Mouse (Mus musculus) liver, adult 2 months (tissue): ENCODE results near the gene 4921539E11Rik. TPM values are rescaled to one million over a fixed set of nuclear protein-coding genes. Genes with fewer than 3 reads are reported as not detected.

Experiments
- DNase-seq: peaks from one replicate; pipeline ENCODE4 v3.0.0-alpha.2; 2011; ENCODE audit warnings: low read depth, low spot score; ENCODE audit errors: extremely low read depth
- H3K27ac ChIP-seq: fragments of 200-500 bp; replicated peaks from 2 replicates; pipeline ENCODE4 v1.5.1; 2012; ENCODE audit warnings: low read depth, mild to moderate bottlenecking, control low read depth, inconsistent platforms, low read length; ENCODE audit not compliant: insufficient read depth
- H3K27me3 ChIP-seq: fragments of 200-500 bp; 2 replicates; pipeline ENCODE4 v1.6.1; 2012; ENCODE audit warnings: mild to moderate bottlenecking, moderate library complexity, low read length, inconsistent platforms; ENCODE audit not compliant: control insufficient read depth, insufficient read depth
- H3K36me3 ChIP-seq: fragments of 200-500 bp; 2 replicates; pipeline ENCODE4 v1.6.1; 2012; ENCODE audit warnings: low read length, inconsistent platforms; ENCODE audit not compliant: control insufficient read depth, insufficient read depth
- H3K4me1 ChIP-seq: fragments of 200-500 bp; 2 replicates; pipeline ENCODE4 v1.6.1; 2011; ENCODE audit warnings: low read length; ENCODE audit not compliant: control insufficient read depth, insufficient read depth
- H3K4me3 ChIP-seq: fragments of 200-500 bp; 2 replicates; pipeline ENCODE4 v1.5.1; 2011; ENCODE audit warnings: low read depth, mild to moderate bottlenecking, control low read depth, low read length, moderate library complexity; ENCODE audit not compliant: insufficient read depth
- H3K79me2 ChIP-seq: fragments of 200-500 bp; 2 replicates; pipeline ENCODE4 v1.6.1; 2012; ENCODE audit warnings: inconsistent platforms, mild to moderate bottlenecking, low read length, moderate library complexity; ENCODE audit not compliant: control insufficient read depth, insufficient read depth
- H3K9ac ChIP-seq: fragments of 200-500 bp; 2 replicates; pipeline ENCODE4 v1.6.1; 2012; ENCODE audit warnings: low read depth, mild to moderate bottlenecking, control low read depth, inconsistent platforms, low read length
- CTCF ChIP-seq: fragments of 200-500 bp; IDR thresholded peaks from 2 replicates; pipeline ENCODE4 v1.5.1; 2011; ENCODE audit warnings: low read depth, low read length, control low read depth
- POLR2A ChIP-seq: fragments of 200-500 bp; IDR thresholded peaks from 2 replicates; pipeline ENCODE4 v1.6.1; 2011; ENCODE audit warnings: low read length, control low read depth; ENCODE audit not compliant: insufficient read depth; ENCODE audit errors: extremely low read depth
- WGBS: fragments of 180-500 bp; shearing (Covaris S2); methylation state at CpG from one replicate; pipeline ENCODE4 v1.1.7; 2018; 5-methylcytosine and 5-hydroxymethylcytosine counted together
- polyA plus RNA-seq: library from polyadenylated mRNA; depleted of rRNA; stranded (reverse); fragments of >200 nt; gene quantifications from 2 replicates; pipeline ENCODE4 v1.2.3, GENCODE M21; 2012
- total RNA-seq: library from RNA; depleted of rRNA; stranded (reverse); fragments of >200 nt; gene quantifications from 2 replicates; pipeline ENCODE4 v1.2.3, GENCODE M21; 2014

The 4921539E11Rik gene
- total and polyA plus RNA-seq, 2 experiments: not detected

DNA sequence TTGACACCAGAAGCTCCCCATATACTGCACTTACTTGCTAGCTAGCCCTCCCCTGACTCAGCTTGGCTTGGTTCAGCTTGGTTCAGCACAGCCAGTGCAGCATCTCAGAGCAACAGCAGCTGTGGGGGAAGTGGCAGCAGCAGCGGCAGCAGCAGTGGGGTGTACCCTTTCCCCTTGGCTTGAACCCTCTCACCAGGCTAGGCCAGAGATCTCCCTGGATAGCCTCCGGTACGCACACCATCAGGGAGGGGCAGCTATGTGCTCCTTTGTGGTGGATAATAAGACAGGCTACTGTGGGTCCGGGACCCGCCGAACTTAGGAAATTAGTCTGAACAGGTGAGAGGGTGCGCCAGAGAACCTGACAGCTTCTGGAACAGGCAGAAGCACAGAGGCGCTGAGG, 17.6 kb downstream of the 4921539E11Rik start:
- Histone ChIP-seq H3K27ac (no peak overlapping the region), H3K4me1 (no peaks in the 10 kb centered on the region), H3K27me3 (no peaks in the 10 kb centered on the region), H3K79me2 (no peaks in the 10 kb centered on the region), H3K9ac (no peak overlapping the region), H3K4me3 (no peak overlapping the region), H3K36me3 (no peaks in the 10 kb centered on the region)
- DNase-seq: no peak
- no peak for TF ChIP-seq CTCF
- TF ChIP-seq POLR2A: no peak
- WGBS: 68% methylated on average over 7 of the region's 8 CpGs

GRCm38 (mm10) chr4:103269336-103269735, 21.3 kb downstream of the 4921539E11Rik start:
- Histone ChIP-seq H3K9ac (no peak overlapping the region), H3K36me3 (no peaks in the 10 kb centered on the region), H3K4me1 (no peaks in the 10 kb centered on the region), H3K27me3 (no peaks in the 10 kb centered on the region), H3K27ac (no peak overlapping the region), H3K4me3 (no peak overlapping the region), H3K79me2 (no peaks in the 10 kb centered on the region)
- no peak for DNase-seq
- 90% methylated on average over 4 of the region's 4 CpGs for WGBS
- TF ChIP-seq POLR2A (no peak), CTCF (0 out of 2 replicates have a peak, but pooled peaks have one; percentile 14)

GRCm38 (mm10) chr4:103265166-103265565, 25.5 kb downstream of the 4921539E11Rik start:
- no peaks in the 10 kb centered on the region for H3K4me1 ChIP-seq
- H3K9ac ChIP-seq: no peak overlapping the region
- H3K27me3 ChIP-seq: no peaks in the 10 kb centered on the region
- no peak overlapping the region for H3K27ac ChIP-seq
- no peak for DNase-seq
- WGBS: 91% methylated on average over 2 of the region's 2 CpGs
- no peak overlapping the region for H3K4me3 ChIP-seq
- TF ChIP-seq CTCF (no peak), POLR2A (no peak)
- H3K79me2 ChIP-seq: no peaks in the 10 kb centered on the region
- no peaks in the 10 kb centered on the region for H3K36me3 ChIP-seq

GRCm38 (mm10) chr4:103263812-103264396, 26.8 kb downstream of the 4921539E11Rik start:
- no peaks in the 10 kb centered on the region for H3K36me3 ChIP-seq

DNA sequence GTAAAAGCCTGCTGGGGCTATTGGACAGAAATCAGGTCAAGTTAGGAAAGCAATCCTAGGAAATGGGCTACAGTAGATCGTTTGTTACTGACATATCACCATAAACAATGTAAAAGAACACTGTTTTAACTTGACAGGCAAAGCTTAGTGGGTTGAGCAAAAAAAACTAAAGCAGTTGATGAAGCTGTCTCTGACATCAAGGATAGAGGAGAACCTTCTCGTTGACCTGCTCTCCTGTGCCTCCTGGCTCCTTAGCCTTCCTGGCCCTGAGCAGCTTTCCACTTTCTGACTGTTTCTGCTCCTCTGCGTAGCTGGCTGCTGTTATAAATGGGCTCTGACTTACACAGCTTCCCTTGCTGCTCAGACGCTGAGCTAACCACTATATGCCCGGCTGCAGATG, 27.3 kb downstream of the 4921539E11Rik start:
- H3K36me3 ChIP-seq: no peaks in the 10 kb centered on the region
- H3K27me3 ChIP-seq: no peaks in the 10 kb centered on the region
- H3K9ac ChIP-seq: no peak overlapping the region
- H3K27ac ChIP-seq: no peak overlapping the region
- DNase-seq: no peak
- H3K4me3 ChIP-seq: no peak overlapping the region
- H3K4me1 ChIP-seq: no peaks in the 10 kb centered on the region
- WGBS: 62% methylated on average over 5 of the region's 5 CpGs
- no peaks in the 10 kb centered on the region for H3K79me2 ChIP-seq
- TF ChIP-seq CTCF: no peak
- no peak for TF ChIP-seq POLR2A

More at GRCm38 (mm10) chr4:103263812-103264396, 26.8 kb downstream of the 4921539E11Rik start:
- H3K4me1 ChIP-seq: no peaks in the 10 kb centered on the region
- H3K27me3 ChIP-seq: no peaks in the 10 kb centered on the region
- no peaks in the 10 kb centered on the region for H3K79me2 ChIP-seq
- H3K27ac ChIP-seq: no peak overlapping the region
- WGBS: 35% methylated on average over 8 of the region's 8 CpGs
- H3K9ac ChIP-seq: no peak overlapping the region
- no peak overlapping the region for H3K4me3 ChIP-seq
- DNase-seq: no peak
- no peak for TF ChIP-seq CTCF
- no peak for TF ChIP-seq POLR2A

DNA sequence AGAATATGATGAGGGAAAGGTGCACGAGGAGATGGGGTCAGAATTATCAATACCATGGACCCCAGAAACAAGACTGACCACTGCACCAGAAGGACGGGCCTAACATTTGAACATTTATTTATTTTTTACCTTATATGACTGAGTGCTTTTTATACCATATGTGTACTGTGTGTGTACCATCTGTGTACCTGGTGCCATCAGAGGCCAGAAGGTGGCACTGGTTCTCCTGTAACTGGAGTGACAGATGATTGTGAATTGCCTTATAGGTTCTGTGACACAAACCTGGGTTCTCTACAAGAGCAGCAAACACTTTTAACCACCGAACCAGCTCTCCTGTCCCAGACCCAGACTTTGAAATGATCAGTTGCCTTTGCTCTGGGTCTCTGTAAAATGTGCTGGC, 31.8 kb downstream of the 4921539E11Rik start:
- Histone ChIP-seq H3K36me3 (no peaks in the 10 kb centered on the region), H3K4me1 (no peaks in the 10 kb centered on the region), H3K4me3 (no peak overlapping the region), H3K9ac (no peak overlapping the region), H3K27me3 (no peaks in the 10 kb centered on the region), H3K79me2 (no peaks in the 10 kb centered on the region), H3K27ac (no peak overlapping the region)
- no peak for TF ChIP-seq POLR2A
- TF ChIP-seq CTCF: no peak
- DNase-seq: no peak
- WGBS: 85% methylated on average over 3 of the region's 3 CpGs
